Mouse (Mus musculus): ENCODE data around the gene Ly6g6d.

- TF ChIP-seq CTCF (IDR thresholded peaks at IDR 0.05; ENCODE audit: extremely low read depth, insufficient read depth, low read length) (no peak), POLR2A (IDR thresholded peaks at IDR 0.05; ENCODE audit: extremely low read depth, insufficient read depth, low read length) (no peak)
These were observed 31.0 kb downstream of the Ly6g6d start, which contains the start of gene Msh5 for GRCm38 (mm10) chr17:35046681-35047455.

Measured in cortical plate, adult 2 months (tissue).